Mouse (Mus musculus): ENCODE measurements around the gene Parp11. TPM values are rescaled to one million over a fixed set of nuclear protein-coding genes. Genes with fewer than 3 reads are reported as not detected.

The Parp11 gene
- polyA plus RNA-seq, 1 experiment from 2014 or later = 29.8 TPM

- Histone ChIP-seq H3K9ac (no peak overlapping the region), H3K4me3 (no peak overlapping the region), H3K27me3 (no peaks in the 10 kb centered on the region), H3K4me2 (replicated peaks) (no peak overlapping the region), H3K4me1 (no peaks in the 10 kb centered on the region), H3K27ac (no peak overlapping the region), H3K36me3 (no peaks in the 10 kb centered on the region), H3K9me3 (no peaks in the 10 kb centered on the region)
- ATAC-seq (ENCODE audit: low FRiP score, low read depth) = no peak
- 68% methylated on average over 8 of the region's 8 CpGs for WGBS
Observed at GRCm38 (mm10) chr6:127521176-127521575, 74.5 kb downstream of the Parp11 start.

- Histone ChIP-seq H3K9ac (no peak overlapping the region), H3K36me3 (no peaks in the 10 kb centered on the region), H3K27me3 (no peaks in the 10 kb centered on the region), H3K4me3 (no peak overlapping the region), H3K4me1 (no peaks in the 10 kb centered on the region), H3K9me3 (no peaks in the 10 kb centered on the region), H3K27ac (no peak overlapping the region), H3K4me2 (replicated peaks) (no peak overlapping the region)
- ATAC-seq (ENCODE audit: low FRiP score, low read depth) = no peak
- 50% methylated on average over 9 of the region's 9 CpGs for whole genome bisulfite sequencing
Observed at GRCm38 (mm10) chr6:127522326-127522725, 75.7 kb downstream of the Parp11 start.

- H3K9ac ChIP-seq = no peak overlapping the region
- H3K27ac ChIP-seq = no peak overlapping the region
- peaks cover 4% of the 10 kb centered on the region; the same call in 1 of the 2 replicates for H3K27me3 ChIP-seq
- no peak overlapping the region for H3K4me3 ChIP-seq
- H3K4me2 ChIP-seq (replicated peaks) = no peak overlapping the region
- ATAC-seq (ENCODE audit: low FRiP score, low read depth) = no peak
- no peaks in the 10 kb centered on the region for H3K36me3 ChIP-seq
- H3K4me1 ChIP-seq = no peaks in the 10 kb centered on the region
- 33% methylated on average over 8 of the region's 8 CpGs for WGBS
- H3K9me3 ChIP-seq = no peaks in the 10 kb centered on the region
Observed at GRCm38 (mm10) chr6:127524442-127524841, 77.8 kb downstream of the Parp11 start.

GRCm38 (mm10) chr6:127528625-127529024 lies 82.0 kb downstream of the Parp11 start:
- ATAC-seq (ENCODE audit: low FRiP score, low read depth) = no peak
- Histone ChIP-seq H3K4me1 (no peaks in the 10 kb centered on the region), H3K27ac (no peak overlapping the region), H3K4me2 (replicated peaks) (no peak overlapping the region), H3K27me3 (peaks cover 9% of the 10 kb centered on the region; the same call in 1 of the 2 replicates), H3K9ac (no peak overlapping the region), H3K4me3 (no peak overlapping the region), H3K9me3 (no peaks in the 10 kb centered on the region), H3K36me3 (no peaks in the 10 kb centered on the region)
- 85% methylated on average over 7 of the region's 7 CpGs for WGBS

GRCm38 (mm10) chr6:127529451-127529850 lies 82.8 kb downstream of the Parp11 start:
- 73% methylated on average over 2 of the region's 2 CpGs for WGBS
- H3K4me1 ChIP-seq = no peaks in the 10 kb centered on the region
- H3K36me3 ChIP-seq = no peaks in the 10 kb centered on the region
- H3K9me3 ChIP-seq = no peaks in the 10 kb centered on the region
- no peak overlapping the region for H3K27ac ChIP-seq
- peaks cover 9% of the 10 kb centered on the region; the same call in 1 of the 2 replicates for H3K27me3 ChIP-seq
- ATAC-seq (ENCODE audit: low FRiP score, low read depth) = no peak
- H3K4me2 ChIP-seq (replicated peaks) = no peak overlapping the region
- H3K4me3 ChIP-seq = no peak overlapping the region
- H3K9ac ChIP-seq = no peak overlapping the region

- Histone ChIP-seq H3K4me1 (no peaks in the 10 kb centered on the region), H3K36me3 (no peaks in the 10 kb centered on the region), H3K9ac (no peak overlapping the region), H3K27me3 (peaks cover 9% of the 10 kb centered on the region; the same call in 1 of the 2 replicates), H3K4me2 (replicated peaks) (no peak overlapping the region), H3K27ac (no peak overlapping the region), H3K4me3 (no peak overlapping the region), H3K9me3 (no peaks in the 10 kb centered on the region)
- ATAC-seq (ENCODE audit: low FRiP score, low read depth) = no peak
- WGBS = 55% methylated on average over 3 of the region's 3 CpGs
Observed at GRCm38 (mm10) chr6:127530206-127530605, 83.6 kb downstream of the Parp11 start.

GRCm38 (mm10) chr6:127531412-127532205 lies 85.0 kb downstream of the Parp11 start:
- 0 out of 2 replicates have a peak, but pooled peaks cover under 1% of the 10 kb centered on the region for H3K4me1 ChIP-seq
- WGBS = 55% methylated on average over 3 of the region's 3 CpGs
- H3K4me2 ChIP-seq (replicated peaks) = no peak overlapping the region
- H3K4me3 ChIP-seq = no peak overlapping the region
- H3K36me3 ChIP-seq = no peaks in the 10 kb centered on the region
- H3K9ac ChIP-seq = no peak overlapping the region
- no peak for ATAC-seq (ENCODE audit: low FRiP score, low read depth)
- no peaks in the 10 kb centered on the region for H3K9me3 ChIP-seq
- H3K27ac ChIP-seq = no peak overlapping the region
- peaks cover 9% of the 10 kb centered on the region; the same call in 1 of the 2 replicates for H3K27me3 ChIP-seq

- Histone ChIP-seq H3K27me3 (peaks cover 9% of the 10 kb centered on the region; the same call in 1 of the 2 replicates), H3K9ac (no peak overlapping the region), H3K36me3 (no peaks in the 10 kb centered on the region), H3K9me3 (no peaks in the 10 kb centered on the region), H3K27ac (no peak overlapping the region), H3K4me3 (no peak overlapping the region), H3K4me1 (0 out of 2 replicates have a peak, but pooled peaks cover 3% of the 10 kb centered on the region), H3K4me2 (replicated peaks) (no peak overlapping the region)
- 84% methylated on average over 5 of the region's 5 CpGs for WGBS
- ATAC-seq (ENCODE audit: low FRiP score, low read depth) = no peak
Observed at GRCm38 (mm10) chr6:127532304-127532703, 85.7 kb downstream of the Parp11 start.

- Histone ChIP-seq H3K27me3 (peaks cover 9% of the 10 kb centered on the region; the same call in 1 of the 2 replicates), H3K9ac (no peak overlapping the region), H3K4me1 (0 out of 2 replicates have a peak, but pooled peaks cover 3% of the 10 kb centered on the region), H3K36me3 (no peaks in the 10 kb centered on the region), H3K9me3 (no peaks in the 10 kb centered on the region), H3K27ac (no peak overlapping the region), H3K4me3 (no peak overlapping the region), H3K4me2 (replicated peaks) (no peak overlapping the region)
- ATAC-seq (ENCODE audit: low FRiP score, low read depth) = no peak
- WGBS = 80% methylated on average over 5 of the region's 5 CpGs
Observed at GRCm38 (mm10) chr6:127533766-127534165, 87.1 kb downstream of the Parp11 start.

- H3K4me2 ChIP-seq (replicated peaks) = no peak overlapping the region
- H3K9ac ChIP-seq = no peak overlapping the region
- no peaks in the 10 kb centered on the region for H3K36me3 ChIP-seq
- 0 out of 2 replicates have a peak, but pooled peaks cover 3% of the 10 kb centered on the region for H3K4me1 ChIP-seq
- 68% methylated on average over 7 of the region's 7 CpGs for WGBS
- no peaks in the 10 kb centered on the region for H3K9me3 ChIP-seq
- H3K27ac ChIP-seq = no peak overlapping the region
- peaks cover 16% of the 10 kb centered on the region for H3K27me3 ChIP-seq
- no peak for ATAC-seq (ENCODE audit: low FRiP score, low read depth)
- no peak overlapping the region for H3K4me3 ChIP-seq
Observed at GRCm38 (mm10) chr6:127537035-127537434, 90.4 kb downstream of the Parp11 start.

- WGBS = 66% methylated on average over 2 of the region's 2 CpGs
- Histone ChIP-seq H3K9me3 (no peaks in the 10 kb centered on the region), H3K36me3 (no peaks in the 10 kb centered on the region), H3K4me2 (replicated peaks) (no peak overlapping the region), H3K27me3 (peaks cover 19% of the 10 kb centered on the region), H3K27ac (no peak overlapping the region), H3K9ac (no peak overlapping the region), H3K4me1 (0 out of 2 replicates have a peak, but pooled peaks cover 3% of the 10 kb centered on the region), H3K4me3 (no peak overlapping the region)
- no peak for ATAC-seq (ENCODE audit: low FRiP score, low read depth)
Observed at GRCm38 (mm10) chr6:127538118-127538517, 91.5 kb downstream of the Parp11 start.

GRCm38 (mm10) chr6:127539226-127539625 lies 92.6 kb downstream of the Parp11 start:
- Histone ChIP-seq H3K36me3 (no peaks in the 10 kb centered on the region), H3K4me3 (no peak overlapping the region), H3K27me3 (peaks cover 25% of the 10 kb centered on the region), H3K4me1 (0 out of 2 replicates have a peak, but pooled peaks cover 3% of the 10 kb centered on the region), H3K9ac (no peak overlapping the region), H3K9me3 (no peaks in the 10 kb centered on the region), H3K27ac (no peak overlapping the region), H3K4me2 (replicated peaks) (no peak overlapping the region)
- WGBS = 92% methylated on average over 4 of the region's 4 CpGs
- no peak for ATAC-seq (ENCODE audit: low FRiP score, low read depth)
